Comparison of ENCODE assay signal across 10 mouse cellular contexts in the genomic region with DNA sequence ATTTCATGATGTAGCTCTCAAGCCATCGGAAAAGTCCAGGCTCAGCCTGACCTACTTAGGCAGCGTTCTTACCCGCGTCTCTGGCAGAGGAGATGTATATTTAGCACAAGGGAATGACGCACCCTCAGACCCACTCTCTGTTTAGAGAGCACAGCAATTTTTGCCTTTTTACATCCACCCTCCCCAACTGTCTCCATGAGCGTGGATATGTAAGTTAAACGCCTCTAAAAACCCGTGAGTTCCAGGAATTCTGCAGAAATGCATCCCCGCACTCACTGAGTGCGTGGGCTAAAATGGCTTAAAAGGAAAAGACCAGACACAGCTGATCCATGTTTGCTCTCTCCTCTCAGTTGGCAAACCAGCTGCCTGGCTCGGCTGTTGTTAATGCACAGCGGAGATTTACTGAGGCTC.
DNase-seq lines count a peak whose midpoint lies in the region; ATAC-seq and TF ChIP-seq lines count a peak whose summit lies in the region.
"Had no signal": no experiment of that assay in that cellular context is flagged by ENCODE, and none has a peak within 500 bp of the region (broad histone marks: within the 10 kb centered on the region; RNA-seq: fewer than 3 reads in every experiment).

No protein-coding gene starts in this region.

- H3K27ac ChIP-seq in liver, postnatal 0 days (ENCODE audit: low read depth): no peak overlapping the region

- no peaks in the 10 kb centered on the region for H3K27me3 ChIP-seq in liver, postnatal 0 days (ENCODE audit: insufficient read depth, low read length)

- no peak overlapping the region for H3K4me3 ChIP-seq in liver, postnatal 0 days (ENCODE audit: low read depth, low read length)

- no peaks in the 10 kb centered on the region for H3K9me3 ChIP-seq in liver, postnatal 0 days (ENCODE audit: low read length)

- peak; percentile 27 for DNase-seq in layer of hippocampus, adult 11-12 months (ENCODE audit: low spot score)
- DNase-seq in layer of hippocampus, postnatal 25 days (ENCODE audit: extremely low spot score in 1 of 2, low spot score in 1 of 2): no peak
- DNase-seq in frontal cortex, postnatal 36 days (ENCODE audit: low spot score in 2 of 2): peak; percentile 64 to 88
- peak; percentile 10 for DNase-seq in layer of hippocampus, adult 9-10 months (ENCODE audit: low spot score)
- peak; percentile 37 for DNase-seq in right cerebral cortex, postnatal 14 days
- no peak for DNase-seq in kidney, adult 11 months
- DNase-seq in natural killer cell, adult 2 months (ENCODE audit: low spot score in 2 of 2): no peak
- DNase-seq in liver, postnatal 0 days: no peak
- DNase-seq: cerebellum, adult 9-11 months; gastrocnemius, postnatal 36 days had no signal

- TF ChIP-seq EP300 in liver, postnatal 0 days (IDR thresholded peaks at IDR 0.05; ENCODE audit: low read depth): no peak

- WGBS in liver, postnatal 0 days (ENCODE audit: insufficient replicate concordance): 75% methylated on average over 12 of the region's 12 CpGs

- no peaks in the 10 kb centered on the region for H3K4me1 ChIP-seq in liver, postnatal 0 days (ENCODE audit: insufficient read depth)

- ATAC-seq in liver, postnatal 0 days: no peak

- H3K36me3 ChIP-seq in liver, postnatal 0 days (replicated peaks; ENCODE audit: insufficient read depth, low read length): no peaks in the 10 kb centered on the region

- TF ChIP-seq CTCF in liver, postnatal 0 days (IDR thresholded peaks at IDR 0.05; ENCODE audit: low read depth): no peak

- H3K4me2 ChIP-seq in liver, postnatal 0 days (ENCODE audit: low read depth, low read length): no peak overlapping the region

- H3K9ac ChIP-seq in liver, postnatal 0 days (replicated peaks): no peak overlapping the region

Comparison
In these comparisons a context has a peak if more than half of its experiments do, and no peak if none do; other contexts are left out.
1. DNase-seq: peak in layer of hippocampus, adult 11-12 months (single experiment), frontal cortex, postnatal 36 days (2 of 2), layer of hippocampus, adult 9-10 months (single experiment) and right cerebral cortex, postnatal 14 days (single experiment); none in layer of hippocampus, postnatal 25 days (0 of 2), kidney, adult 11 months (single experiment), natural killer cell, adult 2 months (0 of 2) and liver, postnatal 0 days (single experiment).